Mouse (Mus musculus): ENCODE results near the gene Slc48a1.

Slc48a1 gene

DNA sequence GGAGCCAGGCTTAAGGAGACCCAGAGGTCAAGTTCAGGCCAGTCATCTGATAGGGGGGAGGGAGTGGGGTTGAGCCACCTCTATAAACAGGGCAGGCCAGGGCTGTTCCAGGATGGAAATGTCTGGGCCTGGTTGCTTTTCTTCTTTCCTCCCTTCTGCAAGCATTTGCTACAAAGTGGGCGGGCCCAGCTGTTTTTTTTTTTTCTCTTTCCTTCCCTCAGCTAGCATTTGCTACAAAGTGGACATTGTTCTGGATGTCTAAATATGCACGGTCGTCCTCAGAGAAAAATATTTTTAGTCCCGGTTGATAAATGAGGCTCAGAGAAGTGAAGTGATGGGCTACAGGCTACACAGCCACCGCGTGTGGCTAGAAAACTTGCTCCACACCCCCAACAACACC is 23.8 kb upstream of the Slc48a1 start:
- DNase-seq (ENCODE audit: low read depth), result no peak

DNA sequence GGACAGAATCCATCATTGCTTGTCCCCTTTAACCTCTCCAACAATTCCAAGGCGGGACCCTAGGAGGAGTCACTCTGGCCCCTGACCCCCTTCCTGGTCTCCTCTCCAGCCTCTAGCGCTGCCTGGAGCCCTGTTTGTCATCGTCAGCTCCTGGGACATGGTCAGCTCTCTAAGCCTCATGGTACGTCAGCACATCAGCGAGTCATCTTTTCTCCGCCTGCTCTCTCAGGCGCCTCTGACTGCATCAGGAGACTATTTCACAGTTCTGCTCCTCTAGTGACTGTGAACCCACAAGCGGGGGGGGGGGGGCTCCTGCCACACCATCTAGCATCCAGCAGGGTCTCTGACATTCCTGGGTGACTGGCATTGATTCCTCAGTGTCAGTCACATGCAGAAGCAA is 23.0 kb upstream of the Slc48a1 start:
- DNase-seq (ENCODE audit: low read depth), result no peak

DNA sequence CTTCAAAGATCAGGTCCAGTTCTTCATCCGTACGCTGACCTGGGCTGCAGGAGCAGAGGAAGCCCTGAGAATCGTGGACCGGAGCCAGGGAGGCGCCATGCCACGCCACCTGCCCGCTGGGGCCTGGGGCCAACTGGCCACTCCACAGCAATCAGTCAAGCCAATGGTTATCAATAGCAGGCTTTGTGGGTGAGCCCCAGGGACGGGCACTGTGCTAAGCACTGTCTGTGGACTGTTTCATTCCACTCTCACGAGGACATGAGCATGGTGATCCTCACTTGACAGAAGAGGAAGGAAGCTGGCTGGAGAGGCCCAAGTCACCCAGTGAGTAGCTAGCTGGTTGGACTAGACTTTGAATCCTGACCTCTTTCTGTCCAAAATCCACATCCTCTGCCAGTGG is 18.3 kb upstream of the Slc48a1 start:
- DNase-seq (ENCODE audit: low read depth), result no peak

DNA sequence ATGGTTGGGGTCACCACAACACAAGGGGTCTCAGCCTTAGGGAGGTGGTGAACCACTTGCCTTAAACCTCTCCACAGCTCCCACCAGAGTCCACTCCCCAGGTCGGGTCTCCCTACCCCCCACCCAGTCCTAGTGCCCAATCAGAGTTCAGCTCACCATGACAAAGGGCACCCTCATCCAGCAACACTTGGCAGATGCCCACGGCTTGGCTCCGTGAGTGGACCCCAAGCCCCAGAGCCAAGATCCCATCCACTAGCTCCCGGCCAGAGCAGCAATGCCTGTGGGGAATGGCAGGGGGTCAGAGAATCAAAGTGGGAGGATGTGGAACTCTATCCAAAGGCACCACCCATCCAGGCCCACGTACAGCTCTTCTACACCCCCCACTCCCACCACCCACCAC is 17.4 kb upstream of the Slc48a1 start:
- no peak for DNase-seq (ENCODE audit: low read depth)

DNA sequence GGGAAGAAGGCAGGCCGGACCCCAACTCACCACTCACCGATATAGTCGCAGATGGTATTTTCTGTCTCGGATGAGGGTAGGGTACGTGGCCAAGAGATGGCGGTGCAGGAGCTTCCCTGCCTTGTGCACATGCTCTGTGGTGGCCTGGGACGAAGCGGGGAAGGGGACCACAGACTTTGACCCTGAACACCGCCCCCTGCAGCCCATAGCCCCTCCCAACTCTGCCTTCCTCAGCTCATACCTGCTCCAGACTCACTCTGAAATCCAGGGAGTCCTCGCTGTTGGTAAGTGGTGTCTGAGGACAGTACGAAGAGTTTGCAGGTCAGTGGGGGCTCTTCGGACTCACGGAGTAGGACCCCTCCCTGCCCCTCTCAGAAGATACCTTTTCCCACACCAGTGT is 16.9 kb upstream of the Slc48a1 start:
- no peak for DNase-seq (ENCODE audit: low read depth)

DNA sequence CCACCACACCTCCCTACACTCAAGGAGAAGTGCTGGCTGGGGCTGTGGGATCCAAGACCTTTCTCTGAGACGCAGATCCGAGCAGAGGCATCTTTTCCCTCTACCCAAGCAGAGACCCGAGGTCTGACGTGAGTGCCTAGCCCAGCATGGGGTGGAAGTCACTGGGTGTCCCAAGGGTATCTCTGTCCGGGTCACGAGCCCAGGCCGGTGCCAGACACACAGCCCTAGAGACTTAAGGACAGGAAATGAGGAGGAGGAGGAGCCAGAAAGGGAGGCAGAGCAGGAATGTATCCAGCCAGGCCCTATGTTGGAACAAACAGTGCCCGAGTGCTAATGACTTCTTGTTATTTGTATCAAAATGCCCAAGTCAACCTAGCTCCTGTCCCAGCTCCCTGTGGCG is 15.6 kb upstream of the Slc48a1 start:
- no peak for DNase-seq (ENCODE audit: low read depth)

DNA sequence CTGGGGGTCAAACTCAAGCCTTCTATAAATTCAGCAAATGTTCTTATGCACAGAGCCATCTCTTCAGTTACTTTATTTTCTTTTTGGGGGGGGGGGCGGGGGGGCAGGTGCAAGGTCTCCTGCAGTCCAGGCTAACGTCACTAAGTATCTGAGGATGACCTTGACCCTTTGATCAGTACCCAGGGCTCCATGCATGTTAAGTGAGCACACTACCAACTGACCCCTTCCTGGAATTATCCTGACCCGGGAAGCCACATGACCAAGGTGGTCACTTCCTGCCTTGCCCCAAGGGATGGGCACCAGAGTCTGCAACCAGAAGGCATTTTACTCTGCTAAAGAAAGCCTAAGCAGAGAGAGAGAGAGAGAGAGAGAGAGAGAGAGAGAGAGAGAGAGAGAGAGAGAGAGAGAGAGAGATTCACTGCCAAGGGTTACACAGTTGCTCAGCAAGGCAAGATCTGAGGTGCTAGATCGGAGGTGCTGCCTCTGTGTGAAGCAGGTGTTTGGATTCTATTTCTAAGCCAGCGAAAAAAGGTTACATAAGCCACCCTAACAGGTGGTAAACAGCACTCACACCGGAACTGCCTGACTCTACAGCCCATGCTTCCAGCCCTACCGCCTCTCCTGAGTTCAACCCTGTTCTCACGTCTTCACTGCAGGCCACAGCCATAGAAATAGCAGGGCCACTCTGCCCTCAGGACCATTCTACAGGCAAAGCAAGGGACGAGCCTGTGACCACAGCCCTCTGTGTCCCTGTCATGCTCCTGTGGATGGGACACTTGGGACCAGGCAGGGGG is 14.9 kb upstream of the Slc48a1 start:
- DNase-seq (ENCODE audit: low read depth), result no peak

DNA sequence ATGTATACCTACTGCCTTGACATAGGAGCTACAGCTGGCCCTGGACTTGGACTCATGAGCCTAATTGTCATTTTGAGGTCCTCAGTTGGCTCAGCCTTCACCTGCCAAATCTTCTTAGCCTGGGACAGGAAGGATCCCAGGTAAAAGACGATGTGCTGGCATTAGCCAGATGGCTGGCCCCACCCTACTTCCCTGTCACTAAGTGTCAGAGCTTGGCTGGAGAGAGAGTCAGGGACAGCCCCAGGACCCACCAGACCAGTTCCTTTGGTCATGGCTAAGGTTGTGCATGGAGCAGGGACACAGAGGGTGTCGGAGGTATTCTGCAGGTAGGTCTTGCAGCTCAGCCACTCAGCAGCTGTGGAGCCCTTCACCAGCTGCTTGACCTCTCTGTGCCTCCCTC is 13.8 kb upstream of the Slc48a1 start:
- no peak for DNase-seq (ENCODE audit: low read depth)

DNA sequence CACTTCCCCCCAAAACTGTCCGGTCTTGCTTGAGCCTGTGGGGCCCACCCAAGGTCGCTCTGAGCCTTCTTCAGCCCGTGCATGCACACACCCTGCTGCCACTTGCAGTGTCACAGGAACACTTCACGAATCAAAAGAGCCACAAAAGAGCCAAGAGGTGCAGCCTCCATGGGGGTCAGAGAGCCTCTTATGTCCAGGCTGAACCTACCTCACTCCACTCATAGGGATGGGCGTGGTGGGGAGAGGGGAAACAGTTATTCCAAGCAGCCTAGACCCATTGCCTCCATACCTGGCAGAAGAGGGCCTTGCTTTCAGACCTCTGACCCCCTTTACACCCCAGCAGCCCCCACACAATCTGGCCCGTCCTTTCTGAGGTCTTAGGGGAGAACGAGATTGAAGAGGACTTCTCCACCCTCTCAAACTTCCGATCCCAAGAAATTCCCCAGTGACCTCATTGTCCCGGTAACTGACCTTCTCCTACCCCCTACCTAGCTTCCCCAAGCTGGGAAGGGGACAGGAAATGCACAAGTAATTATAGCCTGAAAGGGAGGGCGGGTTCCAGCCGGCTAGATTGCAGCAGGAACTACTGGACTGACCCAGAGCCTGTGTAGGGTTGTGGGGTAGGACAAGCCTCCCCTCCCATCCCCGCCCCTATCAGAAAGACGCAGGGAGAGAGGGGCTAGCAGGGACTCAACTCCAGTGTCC is 13.1 kb upstream of the Slc48a1 start:
- no peak for DNase-seq (ENCODE audit: low read depth)

DNA sequence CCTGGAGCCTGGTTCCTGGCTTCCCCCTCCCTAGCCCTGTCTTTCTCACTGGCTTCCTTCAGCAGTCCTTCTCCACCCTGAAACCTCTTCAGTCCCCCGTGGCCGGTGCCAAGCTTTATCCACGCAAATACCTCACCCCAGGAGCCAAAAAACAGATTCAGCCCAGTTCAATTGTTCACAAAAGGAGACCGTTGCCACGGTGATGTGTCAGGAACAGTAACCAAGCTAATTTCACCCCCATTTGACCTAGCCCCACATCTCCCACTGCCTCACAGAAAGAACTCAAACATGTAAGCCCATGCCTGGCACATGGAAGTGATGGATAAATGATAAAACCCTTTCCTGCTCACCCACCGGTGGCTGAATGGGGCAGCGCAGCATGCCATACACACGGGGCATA is 12.1 kb upstream of the Slc48a1 start:
- no peak for DNase-seq (ENCODE audit: low read depth)

DNA sequence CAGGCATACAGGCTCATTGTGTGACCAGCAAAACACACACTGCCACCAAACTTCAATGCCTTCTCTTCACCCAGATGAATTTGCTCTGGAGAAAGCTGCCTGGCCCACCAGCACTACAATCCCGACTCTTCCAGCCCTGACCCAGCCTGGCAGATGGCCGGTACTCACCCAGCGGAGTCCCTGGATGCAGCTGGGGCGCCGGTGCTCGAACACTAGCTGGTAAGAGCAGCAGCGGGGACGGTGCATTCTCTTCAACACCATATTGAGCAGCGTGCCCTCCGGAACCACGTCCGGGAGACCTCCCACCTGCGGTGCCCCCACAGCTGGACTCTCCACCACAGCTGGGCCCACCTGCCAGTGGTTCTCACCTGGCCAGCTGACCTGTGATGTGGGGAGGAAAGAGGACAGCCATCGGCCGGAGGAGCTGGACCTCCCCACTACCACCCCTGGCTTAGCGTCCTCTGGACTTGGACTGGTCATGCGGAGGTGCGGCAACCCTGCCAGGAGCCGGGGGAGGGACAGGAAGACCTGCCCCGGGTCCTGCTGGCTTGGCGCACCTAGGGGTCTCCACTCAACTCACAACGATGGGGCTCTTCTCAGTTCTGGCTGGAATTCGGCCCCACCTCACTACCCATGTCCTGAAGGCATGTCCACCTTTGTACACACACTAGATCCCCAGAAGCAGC is 11.6 kb upstream of the Slc48a1 start:
- no peak for DNase-seq (ENCODE audit: low read depth)

DNA sequence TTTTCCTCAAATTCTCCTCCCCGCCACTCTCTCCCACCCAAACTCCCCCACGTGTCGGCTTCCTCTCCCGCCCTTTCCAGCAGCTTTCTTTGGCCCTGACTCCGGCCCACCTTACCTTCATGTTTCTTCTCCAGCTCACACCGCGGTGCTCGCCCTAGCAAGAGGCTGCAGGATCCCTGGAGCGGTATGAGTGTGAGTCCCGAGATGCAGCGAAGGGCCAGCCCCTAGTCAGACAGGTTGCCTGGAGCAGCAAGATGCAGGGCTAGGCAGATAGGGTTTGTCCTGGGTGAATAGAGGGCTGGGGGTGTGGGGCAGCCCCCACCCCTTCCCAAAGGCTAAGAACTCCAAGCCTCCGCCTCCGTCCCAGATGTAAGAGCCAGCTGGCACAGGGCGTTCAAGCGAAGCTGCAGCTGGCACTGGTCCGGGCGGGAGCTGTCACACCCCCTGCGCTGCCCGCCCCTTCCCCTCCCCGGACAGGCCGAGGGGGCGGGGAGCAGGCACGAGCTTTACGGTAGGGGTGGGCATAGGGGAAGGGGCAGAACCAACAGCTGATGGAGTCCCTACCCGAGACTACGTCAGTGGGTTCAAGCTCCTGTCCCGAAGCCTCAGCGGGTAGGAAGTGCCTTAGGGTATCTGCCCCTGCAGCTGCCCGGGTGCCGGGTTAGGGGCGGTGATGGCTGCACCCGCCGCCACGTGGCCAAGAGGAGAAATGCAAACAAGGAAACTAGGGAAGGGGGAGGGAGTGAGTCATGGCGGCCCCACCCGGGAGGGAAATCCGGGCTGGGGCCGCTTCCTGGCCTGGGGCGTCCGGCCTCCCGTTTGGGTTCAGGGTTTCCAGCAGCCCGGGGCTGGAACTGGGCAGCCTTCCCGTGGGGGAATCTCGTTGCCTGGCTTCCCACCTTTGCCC is 10.8 kb upstream of the Slc48a1 start, which contains the start of gene Rapgef3:
TSS of gene Rapgef3 (minus strand) at position 693 of the 907 bp plus-strand sequence.
- DNase-seq (ENCODE audit: low read depth), result peak; percentile 99

DNA sequence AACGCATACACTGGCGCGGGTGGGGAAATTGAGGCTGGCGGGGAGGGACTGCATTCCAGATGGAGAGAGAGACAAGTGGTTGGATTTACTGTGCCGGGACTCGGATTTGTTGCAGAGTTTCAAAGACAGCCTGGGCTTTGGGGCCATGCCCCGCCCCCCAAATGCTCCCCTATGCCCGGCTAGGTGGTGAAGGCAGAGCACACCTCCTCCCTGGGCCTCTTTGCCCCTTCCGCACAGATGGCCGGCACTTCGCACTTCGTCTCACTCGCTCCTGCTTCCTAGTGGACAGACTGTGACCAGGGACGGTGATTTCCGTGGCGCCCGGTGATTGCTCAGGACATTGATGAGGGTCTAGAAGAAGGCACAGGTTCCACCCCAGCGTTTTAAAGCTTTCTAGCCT is 10.1 kb upstream of the Slc48a1 start:
- peak; percentile 90 for DNase-seq (ENCODE audit: low read depth)

DNA sequence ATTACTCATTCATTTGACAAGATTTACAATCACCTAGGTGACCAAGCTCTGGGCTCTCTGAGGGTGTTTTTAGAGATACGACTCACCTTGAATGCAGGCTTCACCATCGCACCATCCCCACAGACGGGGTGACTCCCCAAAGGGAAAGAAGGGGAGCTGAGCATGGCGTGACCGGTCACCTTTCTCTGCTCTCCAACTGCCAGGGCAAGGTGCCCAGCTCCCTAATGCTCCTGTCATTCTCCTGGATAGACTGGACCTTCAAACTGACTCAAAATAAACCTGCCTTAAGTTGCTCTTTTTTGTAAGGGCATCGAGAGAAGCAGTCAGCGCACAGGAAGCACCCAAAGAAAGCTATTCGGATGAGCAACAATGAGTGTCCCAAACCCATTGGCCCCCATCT is 8.0 kb upstream of the Slc48a1 start:
- DNase-seq (ENCODE audit: low read depth), result no peak

DNA sequence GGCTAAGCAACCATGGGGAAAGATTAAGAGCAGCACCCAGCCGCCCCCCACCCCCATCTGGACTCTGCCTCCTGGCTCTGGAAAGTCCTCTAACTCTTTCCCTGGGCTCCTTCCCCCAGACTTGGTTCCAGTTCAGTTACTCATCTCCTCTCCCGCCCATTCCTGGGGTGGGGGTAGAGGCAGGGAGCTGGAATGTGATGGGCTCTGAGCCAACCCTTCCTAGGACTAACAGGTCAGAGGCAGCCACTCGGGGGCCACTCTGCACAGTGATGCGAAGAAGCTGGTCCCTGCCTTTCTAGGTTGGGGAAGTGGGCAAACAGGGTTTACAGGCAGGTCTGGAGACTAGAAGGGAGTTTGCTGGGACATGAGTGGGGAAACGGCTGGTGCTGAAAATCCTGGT is 5.2 kb upstream of the Slc48a1 start:
- no peak for DNase-seq (ENCODE audit: low read depth)

DNA sequence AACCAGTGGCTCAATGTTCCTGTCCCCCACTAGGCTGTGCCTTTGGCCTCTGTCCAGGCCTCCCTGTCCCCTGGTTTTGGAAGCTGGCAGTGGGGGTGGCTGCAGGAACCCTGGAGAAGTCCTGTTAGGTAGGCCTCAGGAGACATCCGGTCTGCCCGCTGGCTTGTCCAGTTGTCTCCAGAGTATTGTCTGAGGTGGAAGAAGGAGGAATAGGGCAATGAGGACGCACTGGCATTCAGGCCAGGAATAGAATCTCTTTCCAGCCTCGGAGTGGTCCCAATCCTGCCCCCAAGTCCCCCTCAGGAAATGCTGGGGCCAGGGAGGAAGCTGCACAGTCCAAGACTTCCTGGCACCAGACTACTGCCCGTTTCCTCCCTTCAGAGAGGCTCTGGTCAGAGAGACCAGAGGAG is 4.4 kb upstream of the Slc48a1 start:
- DNase-seq (ENCODE audit: low read depth), result no peak

DNA sequence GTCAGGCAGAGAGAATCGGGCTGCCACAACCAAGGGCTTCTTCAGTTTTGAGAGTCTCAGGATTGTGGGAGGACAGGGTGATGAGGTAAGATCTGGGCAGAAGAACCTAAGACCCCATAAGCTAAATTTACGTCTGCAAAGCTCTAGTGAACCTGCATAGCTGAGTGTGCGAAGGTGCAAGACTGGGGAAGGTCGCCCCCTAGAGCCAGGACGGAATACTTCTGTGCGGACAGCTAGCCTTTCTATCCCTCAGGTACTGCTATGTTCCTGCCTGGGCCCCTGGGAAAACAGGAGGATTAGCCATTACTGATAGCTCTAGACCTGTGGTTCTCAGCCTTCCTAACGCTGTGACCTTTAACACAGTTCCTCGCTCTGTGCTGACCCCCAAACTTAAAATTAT is 1.8 kb upstream of the Slc48a1 start:
- peak; percentile 77 for DNase-seq (ENCODE audit: low read depth)

DNA sequence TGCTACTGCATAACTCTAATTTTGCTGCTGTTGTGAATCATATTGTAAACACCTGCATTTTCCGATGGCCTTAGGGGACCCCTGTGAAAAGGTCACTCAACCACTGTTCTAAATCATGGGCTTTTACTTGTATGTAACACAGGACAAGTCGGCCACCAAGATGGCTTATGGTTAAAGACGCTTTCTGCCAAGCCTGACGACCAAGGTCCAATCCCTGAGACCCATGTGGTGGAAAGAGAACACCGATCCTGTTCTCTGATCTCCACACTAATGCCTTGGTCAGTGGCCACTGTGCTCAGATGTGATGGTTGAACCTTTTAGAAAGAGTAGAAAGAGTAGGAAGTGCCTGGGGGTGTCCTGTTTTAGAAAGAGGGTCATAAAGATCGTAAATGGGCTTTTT is 1.4 kb upstream of the Slc48a1 start:
- no peak for DNase-seq (ENCODE audit: low read depth)

DNA sequence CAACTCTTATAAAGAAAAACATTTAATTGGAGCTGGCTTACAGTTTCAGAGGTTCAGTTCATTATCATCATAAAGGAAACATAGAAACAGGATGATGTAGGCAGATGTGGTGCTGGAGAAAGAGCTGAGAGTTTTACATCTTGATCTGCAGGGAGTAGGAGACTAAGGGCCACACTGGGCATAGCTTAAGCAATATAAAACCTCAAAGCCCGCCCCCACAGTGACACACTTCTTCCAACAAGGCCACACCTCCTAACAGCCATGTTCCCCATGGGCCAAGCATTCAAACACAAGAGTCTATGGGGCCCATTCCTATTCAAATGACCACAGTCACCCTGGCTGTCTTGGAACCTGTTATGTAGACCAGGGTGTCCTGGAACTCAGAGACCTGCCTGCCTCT is 1.3 kb downstream of the Slc48a1 start:
- DNase-seq (ENCODE audit: low read depth), result peak; percentile 62

DNA sequence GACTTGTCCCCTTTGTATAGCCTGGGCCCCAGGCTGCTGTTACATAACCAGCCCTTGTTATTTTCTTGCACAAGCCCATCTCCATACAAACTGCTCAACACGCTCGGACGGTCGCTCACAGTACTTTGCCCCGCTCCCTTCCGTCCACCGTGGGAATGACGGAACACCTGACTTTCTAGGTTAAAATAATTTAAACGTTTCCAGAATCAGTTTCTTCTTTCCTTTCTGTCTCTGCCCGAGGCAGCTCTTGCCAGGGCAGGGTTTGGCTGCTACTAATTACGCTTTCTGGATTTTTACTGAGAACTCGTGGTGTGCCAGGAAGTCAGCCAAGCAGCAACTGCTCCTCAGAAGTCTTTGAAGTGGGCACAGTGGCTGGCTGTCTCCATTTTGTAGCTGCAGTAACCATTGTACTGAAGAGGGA is 2.3 kb downstream of the Slc48a1 start:
- no peak for DNase-seq (ENCODE audit: low read depth)

DNA sequence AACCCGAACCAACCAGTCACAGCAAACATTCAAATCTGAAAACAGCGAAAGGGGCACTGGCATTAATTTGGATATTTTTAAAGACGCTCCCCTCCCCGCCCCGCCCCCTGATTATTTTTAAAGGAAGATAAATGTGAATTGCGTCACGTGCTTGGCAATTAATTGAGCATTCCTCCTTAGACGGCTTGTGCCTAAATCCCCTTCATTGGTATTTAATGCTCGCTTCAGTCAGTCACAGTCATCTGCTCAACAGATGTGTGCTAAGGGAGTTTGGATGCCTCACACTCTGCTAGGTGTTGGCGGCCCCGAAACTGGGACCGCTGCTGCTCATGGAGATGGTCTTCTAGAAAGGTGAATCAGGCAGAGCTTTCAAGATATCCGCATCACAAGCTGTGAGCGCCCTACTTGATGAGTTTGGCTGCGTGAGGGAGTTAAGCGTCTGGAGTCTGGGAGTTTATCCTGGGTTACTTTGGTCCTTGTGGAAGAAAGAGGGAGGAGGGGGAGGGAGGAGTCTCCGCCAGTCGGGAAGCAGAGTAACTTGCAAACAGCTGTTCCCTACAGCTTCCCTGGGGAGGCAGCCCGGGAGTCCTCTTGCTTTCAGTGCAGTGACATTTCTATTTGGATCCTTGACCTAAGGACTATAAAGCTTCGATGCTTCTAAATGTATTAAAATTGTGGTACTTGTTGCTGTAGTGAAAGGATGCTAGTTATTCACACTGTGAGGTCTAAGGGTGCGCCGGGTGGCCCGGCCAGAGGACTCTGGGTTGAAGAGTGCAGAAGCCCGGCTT is 3.8 kb downstream of the Slc48a1 start:
- DNase-seq (ENCODE audit: low read depth), result no peak

Data from 416B (cell line).